Mouse (Mus musculus): ENCODE measurements around the gene Adam21. TPM values are rescaled to one million over a fixed set of nuclear protein-coding genes. Genes with fewer than 3 reads are reported as not detected.

Gene Adam21
- 9.0 and 13.7 TPM in 2 replicates for polyA plus RNA-seq (2012; rRNA removed)

DNA sequence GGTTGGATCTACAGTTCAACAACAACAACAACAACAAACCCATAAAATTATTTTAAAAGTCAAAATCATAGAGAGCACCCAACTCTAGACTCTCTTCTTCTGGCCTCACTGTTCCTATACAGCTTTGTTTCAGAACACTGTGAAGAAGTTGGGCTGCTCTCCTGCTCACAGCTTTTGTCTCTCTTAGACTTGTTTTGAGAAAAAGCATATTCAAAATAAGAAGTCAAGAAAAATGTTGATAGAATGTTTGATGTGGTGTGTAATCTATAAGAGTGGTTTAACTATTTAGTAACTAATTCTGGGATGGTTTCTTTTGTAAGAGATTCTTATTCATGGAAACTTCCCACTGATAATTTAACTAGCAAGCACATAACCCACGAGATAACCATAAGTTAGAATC is at the start of gene Adam21:
Adam21 (minus strand) TSS at position 101 of the 400 bp plus-strand sequence.
- no peaks in the 10 kb centered on the region for H3K27me3 ChIP-seq (ENCODE audit: control insufficient read depth, insufficient read depth, low read length)
- H3K4me1 ChIP-seq (ENCODE audit: control insufficient read depth, insufficient read depth, low read length), result no peaks in the 10 kb centered on the region
- H3K4me3 ChIP-seq (ENCODE audit: control insufficient read depth, low read depth, low read length), result peak within 1 kb of the TSS; percentile 57
- TF ChIP-seq CTCF (IDR thresholded peaks at IDR 0.05; ENCODE audit: control insufficient read depth, insufficient read depth, insufficient replicate concordance, low read depth, low read length) (no peak), POLR2A (IDR thresholded peaks at IDR 0.05; ENCODE audit: control insufficient read depth, low read depth, low read length) (no peak)
- no peaks in the 10 kb centered on the region for H3K36me3 ChIP-seq (ENCODE audit: control insufficient read depth, insufficient read depth, low read length)
- no peak within 1 kb of the TSS for H3K27ac ChIP-seq (ENCODE audit: control insufficient read depth, insufficient read depth, low read depth, low read length)

DNA sequence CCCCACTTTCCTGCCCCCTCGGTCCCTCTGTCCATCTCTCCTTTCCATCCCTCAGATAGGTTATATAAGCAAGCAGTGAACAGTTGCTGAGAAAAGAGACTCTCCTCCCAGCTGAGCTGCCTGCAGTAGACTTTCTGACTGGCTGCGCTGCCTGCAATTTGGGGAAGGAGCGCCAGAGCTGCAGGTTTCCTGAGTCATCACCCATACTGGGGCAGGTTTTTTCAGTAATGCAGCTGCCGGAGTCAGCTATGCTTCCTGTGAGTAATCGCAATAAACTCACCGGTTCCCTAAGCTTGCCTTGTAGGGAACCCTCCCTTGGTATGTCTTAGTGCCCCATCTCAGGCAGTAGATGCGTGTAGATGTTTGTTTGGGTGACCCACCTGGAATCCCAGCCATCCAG is 48.7 kb upstream of the Adam21 start:
- Histone ChIP-seq H3K4me3 (ENCODE audit: control insufficient read depth, low read depth, low read length) (no peak overlapping the region), H3K4me1 (ENCODE audit: control insufficient read depth, insufficient read depth, low read length) (no peaks in the 10 kb centered on the region), H3K36me3 (ENCODE audit: control insufficient read depth, insufficient read depth, low read length) (no peaks in the 10 kb centered on the region), H3K27ac (ENCODE audit: control insufficient read depth, insufficient read depth, low read depth, low read length) (no peak overlapping the region), H3K27me3 (ENCODE audit: control insufficient read depth, insufficient read depth, low read length) (no peaks in the 10 kb centered on the region)
- TF ChIP-seq CTCF (IDR thresholded peaks at IDR 0.05; ENCODE audit: control insufficient read depth, insufficient read depth, insufficient replicate concordance, low read depth, low read length), result no peak
- TF ChIP-seq POLR2A (IDR thresholded peaks at IDR 0.05; ENCODE audit: control insufficient read depth, low read depth, low read length), result no peak

GRCm38 (mm10) chr12:81615807-81616206 is 47.5 kb upstream of the Adam21 start:
- Histone ChIP-seq H3K4me3 (ENCODE audit: control insufficient read depth, low read depth, low read length) (no peak overlapping the region), H3K27me3 (ENCODE audit: control insufficient read depth, insufficient read depth, low read length) (no peaks in the 10 kb centered on the region), H3K36me3 (ENCODE audit: control insufficient read depth, insufficient read depth, low read length) (no peaks in the 10 kb centered on the region), H3K4me1 (ENCODE audit: control insufficient read depth, insufficient read depth, low read length) (no peaks in the 10 kb centered on the region), H3K27ac (ENCODE audit: control insufficient read depth, insufficient read depth, low read depth, low read length) (no peak overlapping the region)
- no peak for TF ChIP-seq POLR2A (IDR thresholded peaks at IDR 0.05; ENCODE audit: control insufficient read depth, low read depth, low read length)
- TF ChIP-seq CTCF (IDR thresholded peaks at IDR 0.05; ENCODE audit: control insufficient read depth, insufficient read depth, insufficient replicate concordance, low read depth, low read length), result no peak

DNA sequence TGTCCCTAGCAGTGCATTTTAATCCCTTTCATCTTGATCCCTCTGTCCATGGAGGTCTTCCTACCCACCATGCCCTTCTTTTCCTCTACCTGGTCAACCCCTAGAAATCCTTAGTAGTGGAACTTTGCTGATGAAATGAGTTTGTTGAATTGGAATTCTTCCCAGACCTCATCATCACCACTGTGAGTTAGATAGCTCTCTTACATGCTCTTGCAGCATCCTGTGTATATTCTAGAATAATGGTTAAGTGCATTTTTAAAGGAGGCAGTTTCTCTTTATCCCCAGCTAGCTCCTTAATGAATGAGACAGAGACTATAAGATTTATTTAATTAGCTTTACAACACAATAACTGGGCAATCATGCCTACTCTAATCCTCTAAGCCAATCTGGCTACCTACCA is 41.2 kb upstream of the Adam21 start:
- TF ChIP-seq CTCF (IDR thresholded peaks at IDR 0.05; ENCODE audit: control insufficient read depth, insufficient read depth, insufficient replicate concordance, low read depth, low read length), result no peak
- no peak for TF ChIP-seq POLR2A (IDR thresholded peaks at IDR 0.05; ENCODE audit: control insufficient read depth, low read depth, low read length)
- no peaks in the 10 kb centered on the region for H3K4me1 ChIP-seq (ENCODE audit: control insufficient read depth, insufficient read depth, low read length)
- no peaks in the 10 kb centered on the region for H3K27me3 ChIP-seq (ENCODE audit: control insufficient read depth, insufficient read depth, low read length)
- H3K4me3 ChIP-seq (ENCODE audit: control insufficient read depth, low read depth, low read length), result no peak overlapping the region
- H3K27ac ChIP-seq (ENCODE audit: control insufficient read depth, insufficient read depth, low read depth, low read length), result no peak overlapping the region
- no peaks in the 10 kb centered on the region for H3K36me3 ChIP-seq (ENCODE audit: control insufficient read depth, insufficient read depth, low read length)

- Histone ChIP-seq H3K4me3 (ENCODE audit: control insufficient read depth, low read depth, low read length) (no peak overlapping the region), H3K27ac (ENCODE audit: control insufficient read depth, insufficient read depth, low read depth, low read length) (no peak overlapping the region), H3K4me1 (ENCODE audit: control insufficient read depth, insufficient read depth, low read length) (no peaks in the 10 kb centered on the region), H3K27me3 (ENCODE audit: control insufficient read depth, insufficient read depth, low read length) (no peaks in the 10 kb centered on the region), H3K36me3 (ENCODE audit: control insufficient read depth, insufficient read depth, low read length) (no peaks in the 10 kb centered on the region)
- no peak for TF ChIP-seq POLR2A (IDR thresholded peaks at IDR 0.05; ENCODE audit: control insufficient read depth, low read depth, low read length)
- no peak for TF ChIP-seq CTCF (IDR thresholded peaks at IDR 0.05; ENCODE audit: control insufficient read depth, insufficient read depth, insufficient replicate concordance, low read depth, low read length)
Measured at GRCm38 (mm10) chr12:81604995-81605784, 36.9 kb upstream of the Adam21 start.

GRCm38 (mm10) chr12:81596547-81597262 is 28.4 kb upstream of the Adam21 start:
- no peaks in the 10 kb centered on the region for H3K27me3 ChIP-seq (ENCODE audit: control insufficient read depth, insufficient read depth, low read length)
- H3K4me1 ChIP-seq (ENCODE audit: control insufficient read depth, insufficient read depth, low read length), result no peaks in the 10 kb centered on the region
- H3K36me3 ChIP-seq (ENCODE audit: control insufficient read depth, insufficient read depth, low read length), result no peaks in the 10 kb centered on the region
- TF ChIP-seq CTCF (IDR thresholded peaks at IDR 0.05; ENCODE audit: control insufficient read depth, insufficient read depth, insufficient replicate concordance, low read depth, low read length), result no peak
- no peak for TF ChIP-seq POLR2A (IDR thresholded peaks at IDR 0.05; ENCODE audit: control insufficient read depth, low read depth, low read length)
- H3K27ac ChIP-seq (ENCODE audit: control insufficient read depth, insufficient read depth, low read depth, low read length), result peak overlapping the region; percentile 39; the same call in 1 of the 2 replicates
- no peak overlapping the region for H3K4me3 ChIP-seq (ENCODE audit: control insufficient read depth, low read depth, low read length)

DNA sequence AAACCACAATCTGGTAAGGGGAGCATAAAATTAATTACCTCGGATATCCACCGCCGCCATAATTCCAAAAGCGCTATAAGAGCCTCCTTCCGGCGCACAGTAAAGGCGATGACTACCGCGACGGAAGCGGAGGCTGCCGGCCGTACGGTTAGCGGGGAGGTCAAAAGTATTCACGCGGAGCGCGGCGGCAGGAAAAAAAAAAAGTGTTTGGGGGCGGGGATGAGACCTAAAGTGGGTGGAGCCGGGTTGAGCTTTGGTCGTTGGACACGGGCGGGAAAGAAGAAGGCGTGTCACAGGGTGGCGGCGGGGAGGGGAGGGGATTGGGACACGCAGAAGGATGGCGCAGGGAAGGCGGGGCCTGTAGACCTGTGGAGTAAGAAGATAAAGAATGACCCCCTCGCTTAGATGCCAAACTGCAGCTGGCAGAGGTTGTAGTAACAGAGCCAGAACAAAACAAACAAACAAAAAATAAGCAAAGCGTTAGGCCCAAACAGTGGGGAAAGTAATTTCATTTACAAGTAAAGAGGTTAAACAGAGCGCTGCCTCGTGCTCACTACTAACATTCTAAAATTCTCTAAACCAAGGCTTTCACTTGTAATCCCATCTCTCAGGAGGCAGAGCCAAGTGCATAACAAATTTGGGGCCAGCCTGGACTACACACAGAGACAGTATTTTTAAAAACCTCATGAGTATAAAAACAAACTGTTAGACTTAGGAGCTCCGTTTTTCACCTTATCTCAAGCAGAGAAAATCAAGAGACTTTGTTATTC is 26.8 kb upstream of the Adam21 start, which contains the start of gene Med6:
Med6 (minus strand) TSS at position 107 of the 770 bp plus-strand sequence.
- no peaks in the 10 kb centered on the region for H3K4me1 ChIP-seq (ENCODE audit: control insufficient read depth, insufficient read depth, low read length)
- H3K27me3 ChIP-seq (ENCODE audit: control insufficient read depth, insufficient read depth, low read length), result no peaks in the 10 kb centered on the region
- peaks cover 1% of the 10 kb centered on the region; the same call in 1 of the 2 replicates for H3K36me3 ChIP-seq (ENCODE audit: control insufficient read depth, insufficient read depth, low read length)
- H3K27ac ChIP-seq (ENCODE audit: control insufficient read depth, insufficient read depth, low read depth, low read length), result peak within 1 kb of the TSS; percentile 68
- TF ChIP-seq CTCF (IDR thresholded peaks at IDR 0.05; ENCODE audit: control insufficient read depth, insufficient read depth, insufficient replicate concordance, low read depth, low read length), result no peak
- TF ChIP-seq POLR2A (IDR thresholded peaks at IDR 0.05; ENCODE audit: control insufficient read depth, low read depth, low read length), result peak; percentile 70
- peak within 1 kb of the TSS; percentile 88 for H3K4me3 ChIP-seq (ENCODE audit: control insufficient read depth, low read depth, low read length)

All from testis, adult 2 months (tissue).